Mouse (Mus musculus) gonadal fat pad, adult 2 months (tissue): Measurements from ENCODE around the gene Ppp1r3a. TPM values are rescaled to one million over a fixed set of nuclear protein-coding genes. Genes with fewer than 3 reads are reported as not detected.

Experiments
- polyA plus RNA-seq: library from polyadenylated mRNA; depleted of rRNA; stranded (reverse); fragments of >200 nt; gene quantifications from 2 replicates; pipeline ENCODE4 v1.2.3, GENCODE M21; 2012; rRNA removed

The Ppp1r3a gene
- polyA plus RNA-seq, 1 experiment = 0.03 TPM

Other genes with a start within 250 kb of the Ppp1r3a start
- 1.1 and 1.5 TPM in 2 replicates for gene Foxp2, start 146.1 kb upstream of the Ppp1r3a start, polyA plus RNA-seq